Mouse (Mus musculus) mesoderm, embryonic 11.5 days (tissue): ENCODE data around the gene Upk3bl.
"Not testable (repeated sequence)": the region's sequence is repeated elsewhere in the genome, so short reads cannot be mapped to it uniquely, and the experiment has no call there.

ENCODE experiments used
- DNase-seq: peaks from one replicate; pipeline ENCODE4 v3.0.0-alpha.2; 2012; ENCODE audit warnings: low read depth, low spot score

Upk3bl gene

GRCm38 (mm10) chr5:136045987-136046386, 8.3 kb upstream of the Upk3bl start:
- DNase-seq, result peak; percentile 84

- DNase-seq, result not testable (repeated sequence)
These were observed 5.8 kb upstream of the Upk3bl start for GRCm38 (mm10) chr5:136048541-136048940.

- DNase-seq, result peak; percentile 36
These were observed 4.4 kb upstream of the Upk3bl start for GRCm38 (mm10) chr5:136049926-136050325.

GRCm38 (mm10) chr5:136051231-136052085, 2.8 kb upstream of the Upk3bl start:
- peak; percentile 93 for DNase-seq

- no peak for DNase-seq
These were observed 1.2 kb upstream of the Upk3bl start for GRCm38 (mm10) chr5:136052861-136053655.

- no peak for DNase-seq
These were observed 1.8 kb downstream of the Upk3bl start for GRCm38 (mm10) chr5:136056062-136056461.

- DNase-seq, result no peak
These were observed 2.8 kb downstream of the Upk3bl start for GRCm38 (mm10) chr5:136057085-136057484.

- peak; percentile 79 for DNase-seq
These were observed 7.3 kb downstream of the Upk3bl start for GRCm38 (mm10) chr5:136061567-136061966.

GRCm38 (mm10) chr5:136063920-136064319, 9.6 kb downstream of the Upk3bl start:
- DNase-seq, result no peak

GRCm38 (mm10) chr5:136066404-136067148, 12.3 kb downstream of the Upk3bl start:
- not testable (repeated sequence) for DNase-seq

GRCm38 (mm10) chr5:136069411-136069810, 15.1 kb downstream of the Upk3bl start:
- no peak for DNase-seq

GRCm38 (mm10) chr5:136073051-136073450, 18.8 kb downstream of the Upk3bl start:
- DNase-seq, result no peak

- no peak for DNase-seq
These were observed 19.2 kb downstream of the Upk3bl start for GRCm38 (mm10) chr5:136073526-136073925.

- no peak for DNase-seq
These were observed 20.8 kb downstream of the Upk3bl start for GRCm38 (mm10) chr5:136075076-136075475.

- no peak for DNase-seq
These were observed 22.0 kb downstream of the Upk3bl start for GRCm38 (mm10) chr5:136076284-136076683.

GRCm38 (mm10) chr5:136077001-136077550, 22.8 kb downstream of the Upk3bl start:
- no peak for DNase-seq

- DNase-seq, result no peak
These were observed 23.8 kb downstream of the Upk3bl start for GRCm38 (mm10) chr5:136078136-136078535.

- no peak for DNase-seq
These were observed 28.1 kb downstream of the Upk3bl start for GRCm38 (mm10) chr5:136082345-136082744.

GRCm38 (mm10) chr5:136083669-136084107, 29.4 kb downstream of the Upk3bl start, which contains the start of gene Rasa4:
Gene Rasa4 (plus strand): TSS chr5:136083916.
- peak; percentile 97 for DNase-seq

- no peak for DNase-seq
These were observed 30.0 kb downstream of the Upk3bl start for GRCm38 (mm10) chr5:136084144-136084881.
